Mouse (Mus musculus): ENCODE measurements around the gene Abhd11. TPM values are rescaled to one million over a fixed set of nuclear protein-coding genes. Genes with fewer than 3 reads are reported as not detected.
A peak's percentile ranks its signal among the peaks of the same experiment; 100 is the strongest.
"Not testable (repeated sequence)": the region's sequence is repeated elsewhere in the genome, so short reads cannot be mapped to it uniquely, and the experiment has no call there.

Gene Abhd11
- polyA plus RNA-seq (2012; rRNA removed) = 66.9 and 78.4 TPM in 2 replicates

- Histone ChIP-seq H3K4me1 (ENCODE audit: control insufficient read depth, insufficient read depth, low read length) (peaks cover 4% of the 10 kb centered on the region; the same call in 1 of the 2 replicates), H3K4me3 (replicated peaks; ENCODE audit: extremely low read depth, low read depth, low read length) (peak within 1 kb of the TSS; percentile 89)
- peak; percentile 97 for DNase-seq
- TF ChIP-seq POLR2A (IDR thresholded peaks at IDR 0.05; ENCODE audit: borderline replicate concordance, extremely low read depth, low read depth, low read length) (peak; percentile 98), CTCF (IDR thresholded peaks at IDR 0.05; ENCODE audit: insufficient read depth, low read length) (peak; percentile 16; the same call in 1 of the 2 replicates)
- WGBS = under 1% methylated on average over 52 of the region's 52 CpGs
These were observed at the start of gene Abhd11 for GRCm38 (mm10) chr5:135008671-135009589. TSS of gene Abhd11 (plus strand) at chr5:135009152.

GRCm38 (mm10) chr5:134960430-134960829, 48.5 kb upstream of the Abhd11 start:
- DNase-seq = no peak
- no peak overlapping the region for H3K4me3 ChIP-seq (replicated peaks; ENCODE audit: extremely low read depth, low read depth, low read length)
- no peak for TF ChIP-seq CTCF (IDR thresholded peaks at IDR 0.05; ENCODE audit: insufficient read depth, low read length)
- TF ChIP-seq POLR2A (IDR thresholded peaks at IDR 0.05; ENCODE audit: borderline replicate concordance, extremely low read depth, low read depth, low read length) = no peak
- 51% methylated on average over 2 of the region's 2 CpGs for WGBS
- peaks cover 2% of the 10 kb centered on the region; the same call in 1 of the 2 replicates for H3K4me1 ChIP-seq (ENCODE audit: control insufficient read depth, insufficient read depth, low read length)

- TF ChIP-seq POLR2A (IDR thresholded peaks at IDR 0.05; ENCODE audit: borderline replicate concordance, extremely low read depth, low read depth, low read length) = no peak
- no peak for TF ChIP-seq CTCF (IDR thresholded peaks at IDR 0.05; ENCODE audit: insufficient read depth, low read length)
- DNase-seq = no peak
- 53% methylated on average over 2 of the region's 2 CpGs for WGBS
- H3K4me1 ChIP-seq (ENCODE audit: control insufficient read depth, insufficient read depth, low read length) = peaks cover 7% of the 10 kb centered on the region
- H3K4me3 ChIP-seq (replicated peaks; ENCODE audit: extremely low read depth, low read depth, low read length) = no peak overlapping the region
These were observed 47.4 kb upstream of the Abhd11 start for GRCm38 (mm10) chr5:134961519-134961918.

- TF ChIP-seq POLR2A (IDR thresholded peaks at IDR 0.05; ENCODE audit: borderline replicate concordance, extremely low read depth, low read depth, low read length) = no peak
- H3K4me1 ChIP-seq (ENCODE audit: control insufficient read depth, insufficient read depth, low read length) = peaks cover 9% of the 10 kb centered on the region
- DNase-seq = no peak
- WGBS = 32% methylated on average over 5 of the region's 5 CpGs
- no peak overlapping the region for H3K4me3 ChIP-seq (replicated peaks; ENCODE audit: extremely low read depth, low read depth, low read length)
These were observed 45.4 kb upstream of the Abhd11 start for GRCm38 (mm10) chr5:134963546-134963945.

- DNase-seq = not testable (repeated sequence)
These were observed 44.3 kb upstream of the Abhd11 start for GRCm38 (mm10) chr5:134964655-134965054.

GRCm38 (mm10) chr5:134965473-134965851, 43.5 kb upstream of the Abhd11 start:
- Histone ChIP-seq H3K4me3 (replicated peaks; ENCODE audit: extremely low read depth, low read depth, low read length) (no peak overlapping the region), H3K4me1 (ENCODE audit: control insufficient read depth, insufficient read depth, low read length) (peaks cover 9% of the 10 kb centered on the region)
- DNase-seq = peak; percentile 69
- 6% methylated on average over 10 of the region's 10 CpGs for WGBS
- TF ChIP-seq CTCF (IDR thresholded peaks at IDR 0.05; ENCODE audit: insufficient read depth, low read length) = peak; percentile 76
- 0 out of 2 replicates have a peak, but pooled peaks have one; percentile 8 for TF ChIP-seq POLR2A (IDR thresholded peaks at IDR 0.05; ENCODE audit: borderline replicate concordance, extremely low read depth, low read depth, low read length)

More at GRCm38 (mm10) chr5:134964655-134965054, 44.3 kb upstream of the Abhd11 start:
- H3K4me3 ChIP-seq (replicated peaks; ENCODE audit: extremely low read depth, low read depth, low read length); H3K4me1 ChIP-seq (ENCODE audit: control insufficient read depth, insufficient read depth, low read length): not testable (repeated sequence)

- peak overlapping the region; percentile 26 for H3K4me3 ChIP-seq (replicated peaks; ENCODE audit: extremely low read depth, low read depth, low read length)
- WGBS = 6% methylated on average over 33 of the region's 33 CpGs
- TF ChIP-seq POLR2A (IDR thresholded peaks at IDR 0.05; ENCODE audit: borderline replicate concordance, extremely low read depth, low read depth, low read length) = peak; percentile 42; the same call in 1 of the 2 replicates
- TF ChIP-seq CTCF (IDR thresholded peaks at IDR 0.05; ENCODE audit: insufficient read depth, low read length) = peak; percentile 63
- peaks cover 8% of the 10 kb centered on the region for H3K4me1 ChIP-seq (ENCODE audit: control insufficient read depth, insufficient read depth, low read length)
- peak; percentile 52 for DNase-seq
These were observed 42.8 kb upstream of the Abhd11 start for GRCm38 (mm10) chr5:134965852-134966821.

GRCm38 (mm10) chr5:134967164-134967944, 41.6 kb upstream of the Abhd11 start:
- Histone ChIP-seq H3K4me1 (ENCODE audit: control insufficient read depth, insufficient read depth, low read length) (peaks cover 8% of the 10 kb centered on the region), H3K4me3 (replicated peaks; ENCODE audit: extremely low read depth, low read depth, low read length) (no peak overlapping the region)
- no peak for DNase-seq
- 62% methylated on average over 20 of the region's 20 CpGs for WGBS
- TF ChIP-seq POLR2A (IDR thresholded peaks at IDR 0.05; ENCODE audit: borderline replicate concordance, extremely low read depth, low read depth, low read length) (no peak), CTCF (IDR thresholded peaks at IDR 0.05; ENCODE audit: insufficient read depth, low read length) (no peak)

Measured in lung, adult 2 months (tissue).